Mouse (Mus musculus) effector memory CD4-positive, alpha-beta T cell, adult 5 months (primary cell): ENCODE measurements around the gene Syne4. TPM values are rescaled to one million over a fixed set of nuclear protein-coding genes. Genes with fewer than 3 reads are reported as not detected.

Experiments
- polyA plus RNA-seq: library from polyadenylated mRNA; unstranded; fragments of 100-300 nt; shearing (Covaris generic); gene quantifications from one replicate; pipeline ENCODE4 v1.2.1, GENCODE M21; 2017

The Syne4 gene
- polyA plus RNA-seq = 5.9 TPM

GRCm38 (mm10) chr7:30314721-30315155, at the start of gene Syne4:
Gene Syne4, plus strand, starts transcription at chr7:30314807.

GRCm38 (mm10) chr7:30279951-30280669, 34.5 kb upstream of the Syne4 start, which contains the start of the genes Thap8 and Wdr62:
Gene Thap8, plus strand, starts transcription at chr7:30280094.
Gene Wdr62, minus strand, starts transcription at chr7:30280419.

GRCm38 (mm10) chr7:30291215-30292131, 23.1 kb upstream of the Syne4 start, which contains the start of gene Clip3:
Gene Clip3, plus strand, starts transcription at chr7:30291728.

GRCm38 (mm10) chr7:30308076-30309005, 6.3 kb upstream of the Syne4 start, which contains the start of gene Alkbh6:
Gene Alkbh6, plus strand, starts transcription at chr7:30308717.

GRCm38 (mm10) chr7:30321539-30322284, 7.1 kb downstream of the Syne4 start, which contains the start of gene E130208F15Rik:
Gene E130208F15Rik, plus strand, starts transcription at chr7:30321740.

GRCm38 (mm10) chr7:30323795-30324194, 9.2 kb downstream of the Syne4 start, which contains the start of gene Sdhaf1:
Gene Sdhaf1, minus strand, starts transcription at chr7:30323895.

GRCm38 (mm10) chr7:30362652-30363343, 48.2 kb downstream of the Syne4 start, which contains the start of gene Lrfn3:
Gene Lrfn3, minus strand, starts transcription at chr7:30362772.

Other genes with a start within 250 kb of the Syne4 start
- gene Zfp82, start 241.9 kb upstream of the Syne4 start, polyA plus RNA-seq = 4.6 TPM
- not detected for gene Gm26920, start 224.4 kb upstream of the Syne4 start, polyA plus RNA-seq
- gene Zfp566, start 224.3 kb upstream of the Syne4 start, polyA plus RNA-seq = 8.9 TPM
- 57.5 TPM for gene Zfp260, start 220.0 kb upstream of the Syne4 start, polyA plus RNA-seq
- gene Zfp382, start 192.9 kb upstream of the Syne4 start, polyA plus RNA-seq = 9.1 TPM
- gene Zfp146, start 145.1 kb upstream of the Syne4 start, polyA plus RNA-seq = 26.4 TPM
- gene Cox7a1, start 130.7 kb upstream of the Syne4 start, polyA plus RNA-seq = not detected
- gene Capns1, start 116.0 kb upstream of the Syne4 start, polyA plus RNA-seq = 71.9 TPM
- 22.1 TPM for gene Polr2i, start 82.9 kb upstream of the Syne4 start, polyA plus RNA-seq
- 59.1 TPM for gene Tbcb, start 82.5 kb upstream of the Syne4 start, polyA plus RNA-seq
- gene Ovol3, start 79.1 kb upstream of the Syne4 start, polyA plus RNA-seq = not detected
- gene Thap8, start 34.7 kb upstream of the Syne4 start, polyA plus RNA-seq = 0.37 TPM
- gene Wdr62, start 34.4 kb upstream of the Syne4 start, polyA plus RNA-seq = 5.2 TPM
- 0.41 TPM for gene Clip3, start 23.1 kb upstream of the Syne4 start, polyA plus RNA-seq
- 86.8 TPM for gene Alkbh6, start 6.1 kb upstream of the Syne4 start, polyA plus RNA-seq
- not detected for gene E130208F15Rik, start 6.9 kb downstream of the Syne4 start, polyA plus RNA-seq
- 20.6 TPM for gene Sdhaf1, start 9.1 kb downstream of the Syne4 start, polyA plus RNA-seq
- not detected for gene Lrfn3, start 48.0 kb downstream of the Syne4 start, polyA plus RNA-seq
- 2.8 TPM for gene Tyrobp, start 99.0 kb downstream of the Syne4 start, polyA plus RNA-seq
- gene Hcst, start 105.0 kb downstream of the Syne4 start, polyA plus RNA-seq = 589 TPM
- 853 TPM for gene Nfkbid, start 106.9 kb downstream of the Syne4 start, polyA plus RNA-seq
- 34.3 TPM for gene Aplp1, start 130.7 kb downstream of the Syne4 start, polyA plus RNA-seq
- 0.25 TPM for gene Kirrel2, start 142.9 kb downstream of the Syne4 start, polyA plus RNA-seq
- not detected for gene Nphs1, start 143.5 kb downstream of the Syne4 start, polyA plus RNA-seq
- not detected for gene Prodh2, start 178.8 kb downstream of the Syne4 start, polyA plus RNA-seq
- gene Arhgap33, start 220.3 kb downstream of the Syne4 start, polyA plus RNA-seq = 1.0 TPM
- gene Hspb6, start 237.4 kb downstream of the Syne4 start, polyA plus RNA-seq = 3.3 TPM
- gene Proser3, start 237.5 kb downstream of the Syne4 start, polyA plus RNA-seq = 3.3 TPM
- 48.0 TPM for gene Lin37, start 245.0 kb downstream of the Syne4 start, polyA plus RNA-seq
- gene U2af1l4, start 248.5 kb downstream of the Syne4 start, polyA plus RNA-seq = 84.8 TPM
- 57.8 TPM for gene Gm49396, start 248.5 kb downstream of the Syne4 start, polyA plus RNA-seq
- 137 TPM for gene Psenen, start 248.8 kb downstream of the Syne4 start, polyA plus RNA-seq